Mouse (Mus musculus) macrophage (primary cell): ENCODE results near the gene Gps2. TPM values are rescaled to one million over a fixed set of nuclear protein-coding genes. Genes with fewer than 3 reads are reported as not detected.

ENCODE experiments used
- H3K27ac ChIP-seq: fragments of 350-480 bp; formaldehyde crosslinking; 2 replicates; pipeline ENCODE4 v1.9.0; 2021
- H3K36me3 ChIP-seq: fragments of 350-480 bp; formaldehyde crosslinking; 2 replicates; pipeline ENCODE4 v1.9.0; 2021; ENCODE audit errors: inconsistent target
- H3K4me3 ChIP-seq: fragments of 350-480 bp; formaldehyde crosslinking; 2 replicates; pipeline ENCODE4 v1.9.0; 2021; ENCODE audit errors: inconsistent target
- H3K79me2 ChIP-seq: fragments of 350-480 bp; formaldehyde crosslinking; 2 replicates; pipeline ENCODE4 v1.9.0; 2021; ENCODE audit errors: inconsistent target
- WGBS: methylation state at CpG from one replicate; pipeline ENCODE4 v1.1.7; 2026; ENCODE audit warnings: inconsistent platforms; ENCODE audit not compliant: missing documents; 5-methylcytosine and 5-hydroxymethylcytosine counted together
- polyA plus RNA-seq: library from polyadenylated mRNA; stranded (reverse); fragments of 250-400 nt; gene quantifications from 3 replicates; pipeline ENCODE4 v1.2.4, GENCODE M21; 2018; ENCODE audit warnings: inconsistent platforms

The Gps2 gene
- polyA plus RNA-seq, 1 experiment from 2014 or later, result 74.1 TPM

- Histone ChIP-seq H3K36me3 (no peaks in the 10 kb centered on the region), H3K4me3 (peak within 1 kb of the TSS; percentile 69), H3K79me2 (peaks cover 16% of the 10 kb centered on the region), H3K27ac (peak within 1 kb of the TSS; percentile 61)
- WGBS, result under 1% methylated on average over 46 of the region's 46 CpGs
Measured at GRCm38 (mm10) chr11:69880853-69881603, 32.7 kb upstream of the Gps2 start, which contains the start of gene Kctd11. Gene Kctd11 (minus strand): TSS chr11:69881406.

DNA sequence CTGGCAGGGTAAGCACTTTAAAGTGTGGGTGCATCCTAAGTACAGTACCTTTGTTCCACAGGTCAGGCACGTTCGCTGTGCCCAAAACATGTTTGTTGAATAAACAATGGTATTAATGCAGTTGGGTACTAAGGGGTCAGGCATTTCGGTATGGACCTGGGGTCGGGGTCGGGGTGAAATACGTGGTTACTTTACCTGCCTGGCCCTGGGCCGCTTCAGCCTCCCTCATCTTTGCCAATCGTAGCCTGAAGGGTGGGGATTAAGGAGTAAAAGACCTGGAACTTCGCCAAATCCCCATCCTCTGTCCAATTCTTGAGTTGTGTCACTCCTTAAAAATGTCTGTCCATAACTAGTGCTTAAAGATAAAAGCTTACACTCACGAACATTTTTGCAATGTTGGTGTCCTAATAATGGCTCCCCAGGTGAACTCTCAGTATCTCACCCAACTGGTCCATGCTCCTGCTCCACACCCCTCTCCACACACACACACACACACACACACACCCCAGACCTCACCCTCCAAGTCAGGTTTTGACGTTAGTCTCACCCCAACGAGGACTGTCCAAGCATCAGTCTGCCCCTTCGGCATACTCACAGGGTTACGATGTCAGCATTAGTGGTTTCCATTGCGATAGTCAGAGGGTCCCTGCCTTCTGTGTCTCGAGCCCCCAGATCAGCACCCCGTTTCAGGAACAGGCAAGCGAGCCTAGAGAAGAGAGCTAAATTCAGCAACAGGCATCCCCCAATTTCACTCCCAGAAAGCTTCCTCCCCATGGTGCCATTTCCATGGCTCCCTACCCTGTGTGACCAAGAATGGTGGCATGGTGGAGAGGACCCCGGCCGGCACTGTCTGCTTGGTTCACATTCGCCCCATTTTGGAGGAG is 31.7 kb upstream of the Gps2 start:
- Histone ChIP-seq H3K79me2 (peaks cover 16% of the 10 kb centered on the region), H3K27ac (no peak overlapping the region), H3K36me3 (no peaks in the 10 kb centered on the region), H3K4me3 (peak overlapping the region; percentile 69; the same call in 1 of the 2 replicates)
- 83% methylated on average over 20 of the region's 21 CpGs for WGBS

GRCm38 (mm10) chr11:69883066-69883465 is 30.6 kb upstream of the Gps2 start:
- H3K27ac ChIP-seq, result no peak overlapping the region
- peaks cover 16% of the 10 kb centered on the region for H3K79me2 ChIP-seq
- no peaks in the 10 kb centered on the region for H3K36me3 ChIP-seq
- no peak overlapping the region for H3K4me3 ChIP-seq
- 92% methylated on average over 4 of the region's 4 CpGs for WGBS

GRCm38 (mm10) chr11:69883527-69884151 is 30.0 kb upstream of the Gps2 start:
- Histone ChIP-seq H3K4me3 (no peak overlapping the region), H3K36me3 (no peaks in the 10 kb centered on the region), H3K79me2 (peaks cover 16% of the 10 kb centered on the region), H3K27ac (no peak overlapping the region)
- WGBS, result 91% methylated on average over 7 of the region's 8 CpGs

- Histone ChIP-seq H3K79me2 (peaks cover 13% of the 10 kb centered on the region), H3K4me3 (no peak overlapping the region), H3K36me3 (no peaks in the 10 kb centered on the region), H3K27ac (no peak overlapping the region)
- 67% methylated on average over 8 of the region's 9 CpGs for WGBS
Measured at GRCm38 (mm10) chr11:69884240-69884639, 29.4 kb upstream of the Gps2 start.

DNA sequence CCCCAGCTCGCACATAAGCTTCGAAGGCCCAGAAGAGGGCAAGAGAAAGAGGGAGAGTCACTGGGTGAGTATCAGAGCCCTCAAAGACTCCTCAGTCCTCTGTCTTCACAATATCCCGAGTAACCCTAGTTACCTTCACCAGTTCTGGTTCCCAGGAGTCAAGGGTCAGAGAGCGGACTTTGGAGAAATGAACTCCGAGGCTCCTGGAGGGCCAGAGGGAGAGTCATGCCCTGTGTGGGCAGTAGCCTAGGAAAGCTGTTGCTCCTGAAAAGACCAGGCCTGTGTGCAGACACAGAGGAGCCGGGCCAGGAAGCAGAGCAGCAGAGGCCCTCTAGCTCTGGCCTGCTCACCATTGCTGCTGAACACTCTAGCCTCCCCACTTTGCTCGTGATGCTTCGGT is 29.0 kb upstream of the Gps2 start:
- Histone ChIP-seq H3K36me3 (no peaks in the 10 kb centered on the region), H3K4me3 (no peak overlapping the region), H3K79me2 (peaks cover 9% of the 10 kb centered on the region), H3K27ac (no peak overlapping the region)
- 91% methylated on average over 8 of the region's 8 CpGs for WGBS

DNA sequence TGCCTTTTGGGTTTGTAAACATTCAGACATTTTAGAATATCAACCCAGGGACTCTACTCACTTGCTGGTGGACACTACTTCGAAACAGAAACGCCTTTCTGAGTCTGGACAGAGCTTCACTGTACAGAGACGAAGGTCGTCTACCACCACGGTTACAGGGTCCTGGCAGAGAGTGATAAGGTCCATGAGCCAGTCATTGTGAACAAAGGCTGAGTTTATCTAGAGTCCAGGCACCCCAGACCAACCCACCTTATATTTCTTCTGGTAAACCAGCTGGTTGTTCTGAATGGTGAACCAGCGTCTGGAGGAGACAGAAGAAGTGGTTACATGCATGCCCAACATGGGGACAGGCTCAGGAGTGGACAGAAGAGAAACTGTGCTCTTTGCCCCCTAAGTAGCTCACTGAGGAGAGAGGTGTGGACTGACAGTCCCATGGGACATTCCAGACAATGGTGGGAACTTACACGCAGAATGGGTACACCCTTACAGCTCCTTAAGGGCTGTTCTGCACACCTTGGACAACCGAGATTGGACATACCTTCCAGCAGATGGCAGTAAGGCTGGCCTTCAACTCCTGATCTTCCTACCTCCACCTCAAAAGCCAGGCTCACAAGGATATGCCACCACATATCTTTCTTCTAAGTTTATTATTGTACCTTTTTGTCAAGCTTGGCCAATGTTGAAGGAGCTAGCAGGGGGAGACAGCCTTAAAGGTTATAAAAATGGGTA is 26.6 kb upstream of the Gps2 start:
- Histone ChIP-seq H3K4me3 (no peak overlapping the region), H3K79me2 (no peaks in the 10 kb centered on the region), H3K36me3 (no peaks in the 10 kb centered on the region), H3K27ac (no peak overlapping the region)
- WGBS, result 91% methylated on average over 8 of the region's 8 CpGs

DNA sequence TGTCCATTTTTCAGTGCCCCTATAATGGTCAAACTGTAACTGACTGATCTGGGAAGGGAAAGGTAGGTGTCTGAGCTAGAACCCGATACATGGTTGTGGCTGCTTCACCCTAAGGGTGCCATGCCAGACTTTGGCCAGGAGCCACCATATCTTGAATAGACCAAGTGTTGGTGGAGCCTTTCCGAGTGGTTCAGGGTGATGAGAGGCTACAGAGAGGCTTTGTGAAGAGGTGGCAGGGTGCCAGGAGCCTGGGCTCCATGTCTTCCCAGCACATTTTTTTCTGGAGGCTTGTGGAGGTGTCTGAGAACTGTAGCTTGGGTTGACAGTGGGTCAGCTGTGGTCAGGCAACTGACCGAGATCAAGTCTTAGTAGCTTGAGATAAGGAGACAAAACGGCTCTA is 22.2 kb upstream of the Gps2 start:
- WGBS, result 92% methylated on average over 4 of the region's 4 CpGs
- Histone ChIP-seq H3K79me2 (no peaks in the 10 kb centered on the region), H3K4me3 (no peak overlapping the region), H3K27ac (no peak overlapping the region), H3K36me3 (no peaks in the 10 kb centered on the region)

DNA sequence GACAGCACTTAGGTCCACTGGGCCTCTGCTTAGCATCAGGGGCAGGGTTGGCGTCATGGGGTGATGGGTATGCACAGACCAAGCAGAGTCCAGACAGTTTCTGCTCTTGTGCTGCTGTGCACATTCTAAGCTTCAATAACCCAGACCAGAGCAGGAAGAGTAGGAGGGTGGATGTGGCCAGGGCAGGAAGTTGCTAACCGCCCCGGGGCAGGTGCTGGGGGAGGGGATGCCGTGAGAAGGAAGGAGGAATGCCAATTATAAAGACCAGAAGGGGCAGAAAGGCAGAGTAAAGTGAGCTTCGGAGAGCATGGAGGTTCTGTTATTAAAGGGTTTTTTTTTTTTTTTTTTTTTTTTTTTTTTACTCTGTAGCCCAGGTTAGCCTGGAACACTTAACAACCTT is 19.0 kb upstream of the Gps2 start:
- WGBS, result 16% methylated on average over 5 of the region's 5 CpGs
- Histone ChIP-seq H3K4me3 (no peak overlapping the region), H3K36me3 (no peaks in the 10 kb centered on the region), H3K27ac (no peak overlapping the region), H3K79me2 (no peaks in the 10 kb centered on the region)

- Histone ChIP-seq H3K4me3 (no peak within 1 kb of the TSS), H3K79me2 (no peaks in the 10 kb centered on the region), H3K27ac (no peak within 1 kb of the TSS), H3K36me3 (no peaks in the 10 kb centered on the region)
- 17% methylated on average over 4 of the region's 4 CpGs for WGBS
Measured at GRCm38 (mm10) chr11:69895291-69895690, 18.4 kb upstream of the Gps2 start, which contains the start of gene Acap1. Gene Acap1 (minus strand): TSS chr11:69895539.

DNA sequence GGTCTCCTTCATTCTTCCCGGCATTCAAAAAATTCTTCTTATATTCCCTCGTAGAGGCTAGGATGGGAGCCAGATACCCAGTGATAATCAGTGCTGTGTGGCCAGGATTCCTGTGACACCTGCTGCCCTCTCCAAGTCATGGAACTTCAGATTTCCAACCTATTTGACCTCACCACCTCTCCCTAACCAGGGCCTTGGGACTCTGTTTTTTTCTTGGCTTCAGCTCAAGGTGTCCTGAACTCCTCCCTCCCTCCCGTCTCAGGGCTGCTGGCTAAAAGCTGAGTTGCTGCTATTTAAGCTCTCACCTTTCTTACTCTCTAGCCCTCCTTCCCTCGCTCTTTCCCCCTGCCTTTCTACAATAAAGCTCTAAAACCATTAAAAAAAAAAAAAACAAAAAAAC is 13.8 kb upstream of the Gps2 start:
- Histone ChIP-seq H3K27ac (no peak overlapping the region), H3K36me3 (peaks cover 14% of the 10 kb centered on the region), H3K4me3 (no peak overlapping the region), H3K79me2 (no peaks in the 10 kb centered on the region; the same call in 1 of the 2 replicates)
- WGBS, result 46% methylated on average over 2 of the region's 4 CpGs

GRCm38 (mm10) chr11:69900471-69901405 is 12.9 kb upstream of the Gps2 start, which contains the start of the genes 2810408A11Rik and Neurl4:
Gene 2810408A11Rik (minus strand): TSS chr11:69900987.
Gene Neurl4 (plus strand): TSS chr11:69901072.
- no peaks in the 10 kb centered on the region; the same call in 1 of the 2 replicates for H3K79me2 ChIP-seq
- peak within 1 kb of the TSS; percentile 87 for H3K27ac ChIP-seq
- H3K4me3 ChIP-seq, result peak within 1 kb of the TSS; percentile 69
- under 1% methylated on average over 38 of the region's 38 CpGs for WGBS
- H3K36me3 ChIP-seq, result peaks cover 22% of the 10 kb centered on the region

DNA sequence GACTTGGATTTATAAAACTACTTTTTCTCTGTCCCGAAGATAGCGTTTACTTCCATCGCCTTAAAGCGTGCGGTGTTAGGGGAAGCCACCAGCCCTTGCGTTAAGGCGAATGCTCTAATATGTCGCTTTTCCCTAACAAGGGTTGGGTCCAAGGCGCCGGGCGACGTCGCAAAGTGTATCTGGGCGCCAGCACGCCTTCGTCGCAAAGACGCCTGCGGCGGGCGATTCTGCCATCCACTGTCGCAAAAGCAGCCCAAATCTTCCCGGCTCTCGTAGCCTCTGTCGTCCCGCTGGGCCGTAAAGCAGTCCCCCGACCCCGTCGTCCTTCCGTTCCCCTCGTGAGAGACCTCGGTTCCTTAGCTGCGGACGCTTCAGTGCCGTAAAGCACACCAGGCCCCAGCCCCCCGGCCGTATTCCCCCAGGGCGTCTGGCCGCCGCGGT is 12.3 kb upstream of the Gps2 start:
- Histone ChIP-seq H3K27ac (peak overlapping the region; percentile 87), H3K36me3 (peaks cover 28% of the 10 kb centered on the region), H3K79me2 (no peaks in the 10 kb centered on the region; the same call in 1 of the 2 replicates), H3K4me3 (peak overlapping the region; percentile 69)
- 1% methylated on average over 35 of the region's 42 CpGs for WGBS
